Mouse (Mus musculus): Measurements from ENCODE around the gene Pnma1.

Gene Pnma1

GRCm38 (mm10) chr12:84150976-84151375 lies 2.7 kb upstream of the Pnma1 start:
- TF ChIP-seq GATA4 (IDR thresholded peaks at IDR 0.05; ENCODE audit: insufficient replicate concordance, low read length): no peak

GRCm38 (mm10) chr12:84149971-84150370 lies 1.7 kb upstream of the Pnma1 start:
- no peak for TF ChIP-seq GATA4 (IDR thresholded peaks at IDR 0.05; ENCODE audit: insufficient replicate concordance, low read length)

GRCm38 (mm10) chr12:84148622-84149012 lies 328 bp upstream of the Pnma1 start:
- TF ChIP-seq GATA4 (IDR thresholded peaks at IDR 0.05; ENCODE audit: insufficient replicate concordance, low read length): no peak

GRCm38 (mm10) chr12:84142281-84143050 lies 5.8 kb downstream of the Pnma1 start:
- no peak for TF ChIP-seq GATA4 (IDR thresholded peaks at IDR 0.05; ENCODE audit: insufficient replicate concordance, low read length)

GRCm38 (mm10) chr12:84141271-84141670 lies 7.0 kb downstream of the Pnma1 start:
- TF ChIP-seq GATA4 (IDR thresholded peaks at IDR 0.05; ENCODE audit: insufficient replicate concordance, low read length): no peak

- no peak for TF ChIP-seq GATA4 (IDR thresholded peaks at IDR 0.05; ENCODE audit: insufficient replicate concordance, low read length)
Observed at GRCm38 (mm10) chr12:84140135-84140534, 8.2 kb downstream of the Pnma1 start.

GRCm38 (mm10) chr12:84137131-84137530 lies 11.2 kb downstream of the Pnma1 start:
- no peak for TF ChIP-seq GATA4 (IDR thresholded peaks at IDR 0.05; ENCODE audit: insufficient replicate concordance, low read length)

- TF ChIP-seq GATA4 (IDR thresholded peaks at IDR 0.05; ENCODE audit: insufficient replicate concordance, low read length): no peak
Observed at GRCm38 (mm10) chr12:84132265-84132664, 16.0 kb downstream of the Pnma1 start.

- no peak for TF ChIP-seq GATA4 (IDR thresholded peaks at IDR 0.05; ENCODE audit: insufficient replicate concordance, low read length)
Observed at GRCm38 (mm10) chr12:84129931-84130330, 18.4 kb downstream of the Pnma1 start.

- TF ChIP-seq GATA4 (IDR thresholded peaks at IDR 0.05; ENCODE audit: insufficient replicate concordance, low read length): no peak
Observed at GRCm38 (mm10) chr12:84128576-84128975, 19.7 kb downstream of the Pnma1 start.

- TF ChIP-seq GATA4 (IDR thresholded peaks at IDR 0.05; ENCODE audit: insufficient replicate concordance, low read length): no peak
Observed at GRCm38 (mm10) chr12:84126899-84127298, 21.4 kb downstream of the Pnma1 start.

GRCm38 (mm10) chr12:84125892-84126291 lies 22.4 kb downstream of the Pnma1 start:
- TF ChIP-seq GATA4 (IDR thresholded peaks at IDR 0.05; ENCODE audit: insufficient replicate concordance, low read length): no peak

GRCm38 (mm10) chr12:84119584-84119983 lies 28.7 kb downstream of the Pnma1 start:
- no peak for TF ChIP-seq GATA4 (IDR thresholded peaks at IDR 0.05; ENCODE audit: insufficient replicate concordance, low read length)

GRCm38 (mm10) chr12:84114153-84114994 lies 33.9 kb downstream of the Pnma1 start, which contains the start of gene Dnal1:
TSS of gene Dnal1 (plus strand) at chr12:84114366.
- TF ChIP-seq GATA4 (IDR thresholded peaks at IDR 0.05; ENCODE audit: insufficient replicate concordance, low read length): no peak

- no peak for TF ChIP-seq GATA4 (IDR thresholded peaks at IDR 0.05; ENCODE audit: insufficient replicate concordance, low read length)
Observed at GRCm38 (mm10) chr12:84113676-84114075, 34.6 kb downstream of the Pnma1 start.

- TF ChIP-seq GATA4 (IDR thresholded peaks at IDR 0.05; ENCODE audit: insufficient replicate concordance, low read length): no peak
Observed at GRCm38 (mm10) chr12:84110814-84111213, 37.5 kb downstream of the Pnma1 start.
